Mouse (Mus musculus): ENCODE results near the gene Shisa2. TPM values are rescaled to one million over a fixed set of nuclear protein-coding genes. Genes with fewer than 3 reads are reported as not detected.

Gene Shisa2
- polyA plus RNA-seq, 1 experiment from 2014 or later, result 16.0 TPM

GRCm38 (mm10) chr14:59633988-59634387, 8.9 kb downstream of the Shisa2 start:
- ATAC-seq (replicated peaks; ENCODE audit: low FRiP score), result peak; percentile 40; the same call in 1 of the 2 replicates
- H3K4me2 ChIP-seq, result no peak overlapping the region

GRCm38 (mm10) chr14:59638906-59639703, 14.0 kb downstream of the Shisa2 start:
- no peaks in the 10 kb centered on the region for H3K36me3 ChIP-seq
- no peak for ATAC-seq (replicated peaks; ENCODE audit: low FRiP score)
- H3K4me2 ChIP-seq, result no peak overlapping the region
- H3K4me1 ChIP-seq, result peaks cover 27% of the 10 kb centered on the region
- H3K4me3 ChIP-seq (replicated peaks), result no peak overlapping the region
- no peaks in the 10 kb centered on the region for H3K9me3 ChIP-seq (replicated peaks)
- WGBS, result 40% methylated on average over 7 of the region's 7 CpGs
- H3K9ac ChIP-seq, result no peak overlapping the region
- no peaks in the 10 kb centered on the region; the same call in 1 of the 2 replicates for H3K27me3 ChIP-seq
- H3K27ac ChIP-seq, result no peak overlapping the region

More at GRCm38 (mm10) chr14:59633988-59634387, 8.9 kb downstream of the Shisa2 start:
- H3K27me3 ChIP-seq, result peaks cover 9% of the 10 kb centered on the region; the same call in 1 of the 2 replicates
- peaks cover 4% of the 10 kb centered on the region; the same call in 1 of the 2 replicates for H3K4me1 ChIP-seq
- 63% methylated on average over 9 of the region's 9 CpGs for WGBS
- H3K9me3 ChIP-seq (replicated peaks), result no peaks in the 10 kb centered on the region
- H3K27ac ChIP-seq, result no peak overlapping the region
- H3K4me3 ChIP-seq (replicated peaks), result no peak overlapping the region
- H3K36me3 ChIP-seq, result peaks cover 15% of the 10 kb centered on the region
- no peak overlapping the region for H3K9ac ChIP-seq

GRCm38 (mm10) chr14:59641856-59642255, 16.7 kb downstream of the Shisa2 start:
- H3K36me3 ChIP-seq, result no peaks in the 10 kb centered on the region
- WGBS, result 20% methylated on average over 5 of the region's 5 CpGs
- no peak overlapping the region for H3K9ac ChIP-seq
- no peak overlapping the region for H3K4me3 ChIP-seq (replicated peaks)
- H3K4me2 ChIP-seq, result no peak overlapping the region
- H3K27me3 ChIP-seq, result no peaks in the 10 kb centered on the region; the same call in none of the 2 replicates
- H3K9me3 ChIP-seq (replicated peaks), result no peaks in the 10 kb centered on the region
- no peak overlapping the region for H3K27ac ChIP-seq
- H3K4me1 ChIP-seq, result peaks cover 31% of the 10 kb centered on the region
- no peak for ATAC-seq (replicated peaks; ENCODE audit: low FRiP score)

- Histone ChIP-seq H3K27ac (no peak overlapping the region), H3K9me3 (replicated peaks) (no peaks in the 10 kb centered on the region), H3K4me3 (replicated peaks) (no peak overlapping the region), H3K36me3 (no peaks in the 10 kb centered on the region), H3K9ac (no peak overlapping the region), H3K4me2 (no peak overlapping the region), H3K4me1 (peaks cover 48% of the 10 kb centered on the region), H3K27me3 (no peaks in the 10 kb centered on the region; the same call in none of the 2 replicates)
- ATAC-seq (replicated peaks; ENCODE audit: low FRiP score), result no peak
- WGBS, result 28% methylated on average over 12 of the region's 12 CpGs
Measured at GRCm38 (mm10) chr14:59643582-59643981, 18.5 kb downstream of the Shisa2 start.

GRCm38 (mm10) chr14:59644166-59644565, 19.1 kb downstream of the Shisa2 start:
- H3K9me3 ChIP-seq (replicated peaks), result no peaks in the 10 kb centered on the region
- H3K36me3 ChIP-seq, result no peaks in the 10 kb centered on the region
- no peak overlapping the region for H3K4me2 ChIP-seq
- H3K27me3 ChIP-seq, result no peaks in the 10 kb centered on the region; the same call in none of the 2 replicates
- H3K9ac ChIP-seq, result no peak overlapping the region
- H3K27ac ChIP-seq, result no peak overlapping the region
- peaks cover 50% of the 10 kb centered on the region for H3K4me1 ChIP-seq
- no peak overlapping the region for H3K4me3 ChIP-seq (replicated peaks)
- ATAC-seq (replicated peaks; ENCODE audit: low FRiP score), result no peak
- WGBS, result 70% methylated on average over 1 of the region's 1 CpGs

GRCm38 (mm10) chr14:59644896-59645295, 19.8 kb downstream of the Shisa2 start:
- Histone ChIP-seq H3K27ac (no peak overlapping the region), H3K36me3 (no peaks in the 10 kb centered on the region), H3K4me3 (replicated peaks) (no peak overlapping the region), H3K4me2 (no peak overlapping the region), H3K4me1 (peaks cover 47% of the 10 kb centered on the region), H3K9me3 (replicated peaks) (no peaks in the 10 kb centered on the region), H3K27me3 (no peaks in the 10 kb centered on the region; the same call in none of the 2 replicates), H3K9ac (no peak overlapping the region)
- no peak for ATAC-seq (replicated peaks; ENCODE audit: low FRiP score)
- 73% methylated on average over 3 of the region's 3 CpGs for WGBS

- Histone ChIP-seq H3K9ac (no peak overlapping the region), H3K27ac (peak overlapping the region; percentile 52), H3K9me3 (replicated peaks) (no peaks in the 10 kb centered on the region), H3K4me3 (replicated peaks) (no peak overlapping the region), H3K27me3 (no peaks in the 10 kb centered on the region; the same call in none of the 2 replicates), H3K36me3 (no peaks in the 10 kb centered on the region), H3K4me2 (no peak overlapping the region), H3K4me1 (peaks cover 38% of the 10 kb centered on the region)
- ATAC-seq (replicated peaks; ENCODE audit: low FRiP score), result no peak
- 51% methylated on average over 16 of the region's 16 CpGs for WGBS
Measured at GRCm38 (mm10) chr14:59646826-59647697, 22.0 kb downstream of the Shisa2 start.

GRCm38 (mm10) chr14:59648611-59649010, 23.5 kb downstream of the Shisa2 start:
- H3K4me2 ChIP-seq, result no peak overlapping the region
- H3K36me3 ChIP-seq, result no peaks in the 10 kb centered on the region
- no peak for ATAC-seq (replicated peaks; ENCODE audit: low FRiP score)
- no peak overlapping the region for H3K27ac ChIP-seq
- H3K4me3 ChIP-seq (replicated peaks), result no peak overlapping the region
- H3K4me1 ChIP-seq, result peaks cover 32% of the 10 kb centered on the region
- no peak overlapping the region for H3K9ac ChIP-seq
- no peaks in the 10 kb centered on the region for H3K9me3 ChIP-seq (replicated peaks)
- H3K27me3 ChIP-seq, result no peaks in the 10 kb centered on the region; the same call in 1 of the 2 replicates
- WGBS, result 64% methylated on average over 10 of the region's 10 CpGs

- 52% methylated on average over 6 of the region's 6 CpGs for WGBS
- 0 out of 2 replicates have a peak, but pooled peaks have one; percentile 30 for ATAC-seq (replicated peaks; ENCODE audit: low FRiP score)
- H3K4me3 ChIP-seq (replicated peaks), result no peak overlapping the region
Measured at GRCm38 (mm10) chr14:59649337-59649736, 24.2 kb downstream of the Shisa2 start.

GRCm38 (mm10) chr14:59656591-59656990, 31.5 kb downstream of the Shisa2 start:
- H3K36me3 ChIP-seq, result no peaks in the 10 kb centered on the region
- ATAC-seq (replicated peaks; ENCODE audit: low FRiP score), result no peak
- H3K9me3 ChIP-seq (replicated peaks), result no peaks in the 10 kb centered on the region
- H3K27me3 ChIP-seq, result no peaks in the 10 kb centered on the region
- no peak overlapping the region for H3K4me3 ChIP-seq (replicated peaks)
- H3K9ac ChIP-seq, result no peak overlapping the region
- WGBS, result 40% methylated on average over 6 of the region's 6 CpGs
- no peak overlapping the region for H3K27ac ChIP-seq
- H3K4me2 ChIP-seq, result no peak overlapping the region
- H3K4me1 ChIP-seq, result no peaks in the 10 kb centered on the region

More at GRCm38 (mm10) chr14:59649337-59649736, 24.2 kb downstream of the Shisa2 start:
- peaks cover 28% of the 10 kb centered on the region for H3K4me1 ChIP-seq
- H3K27ac ChIP-seq, result no peak overlapping the region
- H3K9ac ChIP-seq, result no peak overlapping the region
- H3K9me3 ChIP-seq (replicated peaks), result no peaks in the 10 kb centered on the region
- H3K4me2 ChIP-seq, result no peak overlapping the region
- no peaks in the 10 kb centered on the region for H3K36me3 ChIP-seq
- no peaks in the 10 kb centered on the region; the same call in 1 of the 2 replicates for H3K27me3 ChIP-seq

- no peaks in the 10 kb centered on the region for H3K27me3 ChIP-seq
- H3K36me3 ChIP-seq, result no peaks in the 10 kb centered on the region
- H3K4me1 ChIP-seq, result no peaks in the 10 kb centered on the region
- ATAC-seq (replicated peaks; ENCODE audit: low FRiP score), result no peak
- no peak overlapping the region for H3K4me3 ChIP-seq (replicated peaks)
- H3K9me3 ChIP-seq (replicated peaks), result no peaks in the 10 kb centered on the region
- no peak overlapping the region for H3K27ac ChIP-seq
- WGBS, result 92% methylated on average over 1 of the region's 1 CpGs
- no peak overlapping the region for H3K4me2 ChIP-seq
- no peak overlapping the region for H3K9ac ChIP-seq
Measured at GRCm38 (mm10) chr14:59657098-59657497, 32.0 kb downstream of the Shisa2 start.

All from kidney, embryonic 15.5 days (tissue).